Mouse (Mus musculus) limb, embryonic 14.5 days (tissue): ENCODE results near the gene Tspear. TPM values are rescaled to one million over a fixed set of nuclear protein-coding genes. Genes with fewer than 3 reads are reported as not detected.

Source experiments
- ATAC-seq: fragments of 200-750 bp; cut with Nextera tagmentation; 2 replicates; pipeline ENCODE4 v1.8.0; 2017; ENCODE audit warnings: low read depth, moderate number of reproducible peaks, moderate TSS enrichment; ENCODE audit not compliant: low FRiP score
- DNase-seq: peaks from one replicate; pipeline ENCODE4 v3.0.0-alpha.2; 2015; ENCODE audit warnings: low spot score
- H3K27ac ChIP-seq: fragments of 300-500 bp; sonication (generic); replicated peaks from 2 replicates; pipeline ENCODE4 v1.5.1; 2014; ENCODE audit warnings: low read depth, mild to moderate bottlenecking, low read length, moderate library complexity, mixed read lengths
- H3K27me3 ChIP-seq: fragments of 300-500 bp; sonication (generic); 2 replicates; pipeline ENCODE4 v1.6.1; 2014; ENCODE audit warnings: low read length, mixed read lengths; ENCODE audit not compliant: control insufficient read depth, insufficient read depth
- H3K36me3 ChIP-seq: fragments of 300-500 bp; sonication (generic); 2 replicates; pipeline ENCODE4 v1.6.1; 2014; ENCODE audit warnings: mild to moderate bottlenecking, low read length, moderate library complexity, mixed read lengths; ENCODE audit not compliant: control insufficient read depth, insufficient read depth
- H3K4me1 ChIP-seq: fragments of 300-500 bp; sonication (generic); 2 replicates; pipeline ENCODE4 v1.6.1; 2014; ENCODE audit warnings: antibody characterized with exemption, low read length, mixed read lengths; ENCODE audit not compliant: control insufficient read depth, insufficient read depth
- H3K4me2 ChIP-seq: fragments of 300-500 bp; sonication (generic); replicated peaks from 2 replicates; pipeline ENCODE4 v1.6.1; 2014; ENCODE audit warnings: low read depth, mild to moderate bottlenecking, low read length, moderate library complexity; ENCODE audit not compliant: severe bottlenecking
- H3K4me3 ChIP-seq: fragments of 300-500 bp; sonication (generic); replicated peaks from 2 replicates; pipeline ENCODE4 v1.5.1; 2014; ENCODE audit warnings: low read length
- H3K9ac ChIP-seq: fragments of 300-500 bp; sonication (generic); 2 replicates; pipeline ENCODE4 v1.6.1; 2014; ENCODE audit warnings: mild to moderate bottlenecking, low read depth, low read length, moderate library complexity; ENCODE audit not compliant: severe bottlenecking
- H3K9me3 ChIP-seq: fragments of 300-500 bp; sonication (generic); 2 replicates; pipeline ENCODE4 v1.6.1; 2016; ENCODE audit warnings: low read length; ENCODE audit not compliant: control insufficient read depth
- POLR2A ChIP-seq: fragments of 200-500 bp; IDR thresholded peaks from 2 replicates; pipeline ENCODE4 v1.8.0; 2012; ENCODE audit warnings: inconsistent platforms, mild to moderate bottlenecking, moderate library complexity, borderline replicate concordance; ENCODE audit not compliant: insufficient read depth, insufficient read length; ENCODE audit errors: extremely low read depth
- WGBS: fragments of 180-500 bp; shearing (Covaris S2); extraction: QIAGEN DNeasy Blood & Tissue Kit; methylation state at CpG from one replicate; pipeline ENCODE4 v1.1.7; 2014; 5-methylcytosine and 5-hydroxymethylcytosine counted together
- polyA plus RNA-seq, 2 experiments: library from polyadenylated mRNA; depleted of rRNA in 1 of 2; stranded (reverse) in 1 of 2; unstranded in 1 of 2; fragments of >200 nt; fragmentation: Nextera tagmentation in 1 of 2; extraction: Ambion mirVana in 1 of 2; gene quantifications; 2 replicates each; pipeline versions ENCODE4 v1.2.1 to v1.2.3; 2012 to 2014

Tspear gene
- polyA plus RNA-seq, 2 experiments = 1.5 to 2.0 TPM

DNA sequence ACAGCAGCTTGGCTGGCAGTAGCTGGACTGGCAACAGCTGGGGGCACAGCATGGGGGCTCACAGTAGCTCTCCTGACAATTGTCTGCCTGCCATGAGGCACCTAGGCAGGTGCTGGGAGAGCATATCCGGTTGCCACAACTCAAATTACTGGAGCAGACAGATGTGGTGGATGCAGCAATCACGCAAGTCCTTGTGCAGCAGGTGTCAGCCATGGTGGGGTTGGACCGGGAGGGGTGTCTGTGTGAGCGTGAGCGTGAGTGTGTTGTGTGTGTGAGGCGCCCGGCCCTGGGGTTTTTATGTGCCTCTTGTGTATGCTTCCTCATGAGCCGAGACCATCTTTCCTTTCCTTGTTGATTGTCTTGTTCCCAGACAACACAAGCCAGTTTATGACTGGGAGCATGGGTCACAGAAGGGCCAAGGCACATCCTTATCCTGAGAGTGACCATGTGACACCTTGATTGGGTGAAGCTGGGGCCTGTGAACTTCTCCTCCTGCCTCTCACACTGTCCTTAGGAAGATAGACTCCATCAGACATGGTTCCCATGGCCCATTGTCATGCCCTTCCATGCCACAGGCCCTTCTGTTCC lies 112.6 kb downstream of the Tspear start, which contains the start of gene Gm19668:
Gene Gm19668, minus strand, starts transcription at position 213 of the 588 bp plus-strand sequence.
- no peaks in the 10 kb centered on the region for H3K36me3 ChIP-seq
- ATAC-seq (peak; percentile 73), DNase-seq (no peak)
- WGBS = 39% methylated on average over 8 of the region's 8 CpGs
- no peaks in the 10 kb centered on the region for H3K27me3 ChIP-seq
- no peak within 1 kb of the TSS for H3K27ac ChIP-seq
- H3K4me3 ChIP-seq = no peak within 1 kb of the TSS
- H3K4me1 ChIP-seq = peaks cover 6% of the 10 kb centered on the region; the same call in 1 of the 2 replicates
- no peaks in the 10 kb centered on the region for H3K9me3 ChIP-seq
- no peak within 1 kb of the TSS for H3K4me2 ChIP-seq
- no peak within 1 kb of the TSS for H3K9ac ChIP-seq
- no peak for TF ChIP-seq POLR2A

DNA sequence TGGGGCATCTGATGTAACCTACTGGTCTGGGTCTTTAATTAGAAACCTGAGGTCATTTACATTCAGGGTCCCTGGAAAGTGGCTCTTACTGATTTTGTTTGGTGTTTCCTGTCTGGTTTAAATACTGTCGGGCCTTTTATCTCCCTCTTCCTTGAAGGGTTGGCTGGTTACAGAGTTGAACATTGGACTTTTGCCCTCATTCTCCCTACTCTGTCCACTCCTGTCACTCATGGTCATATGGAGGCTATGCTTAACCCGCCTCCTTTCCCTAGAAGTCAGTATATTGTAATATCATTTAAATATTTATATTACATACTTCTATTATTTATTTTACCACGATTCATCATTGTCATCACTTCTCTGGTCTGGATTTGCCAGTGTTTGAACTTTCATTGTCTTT lies 117.7 kb downstream of the Tspear start:
- Histone ChIP-seq H3K36me3 (no peaks in the 10 kb centered on the region), H3K9ac (no peak overlapping the region), H3K27ac (no peak overlapping the region), H3K4me1 (peaks cover 3% of the 10 kb centered on the region; the same call in 1 of the 2 replicates), H3K4me2 (no peak overlapping the region), H3K4me3 (no peak overlapping the region), H3K27me3 (no peaks in the 10 kb centered on the region), H3K9me3 (no peaks in the 10 kb centered on the region)
- ATAC-seq (no peak), DNase-seq (no peak)
- 80% methylated on average over 3 of the region's 3 CpGs for WGBS
- no peak for TF ChIP-seq POLR2A

DNA sequence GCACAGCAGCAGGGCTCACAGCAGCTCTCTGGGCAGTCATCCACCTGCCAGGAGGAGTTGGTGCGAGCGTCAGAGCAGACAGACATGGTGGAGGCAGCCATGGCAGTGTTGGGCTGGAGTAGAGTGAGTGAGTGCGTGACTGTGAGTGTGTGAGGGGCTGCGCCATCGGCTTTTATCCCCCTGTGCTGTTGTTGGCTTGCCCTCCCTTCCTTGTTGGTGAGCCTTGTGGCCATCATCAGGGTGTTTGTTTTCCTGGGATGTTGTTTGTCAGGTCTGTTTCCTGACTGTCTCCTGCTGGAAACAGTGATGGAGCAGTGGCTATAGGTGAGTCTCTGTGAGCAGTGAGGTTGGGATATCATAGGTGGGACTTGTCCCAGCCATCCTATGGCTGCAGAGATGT lies 125.4 kb downstream of the Tspear start, which contains the start of gene Gm9507:
Gene Gm9507, minus strand, starts transcription at position 101 of the 400 bp plus-strand sequence.
- Histone ChIP-seq H3K36me3 (no peaks in the 10 kb centered on the region), H3K4me2 (no peak within 1 kb of the TSS), H3K4me1 (no peaks in the 10 kb centered on the region), H3K9me3 (no peaks in the 10 kb centered on the region), H3K27me3 (no peaks in the 10 kb centered on the region), H3K9ac (no peak within 1 kb of the TSS), H3K27ac (no peak within 1 kb of the TSS), H3K4me3 (no peak within 1 kb of the TSS)
- TF ChIP-seq POLR2A = no peak
- no peak for ATAC-seq
- WGBS = 75% methylated on average over 3 of the region's 5 CpGs
- DNase-seq = no peak

DNA sequence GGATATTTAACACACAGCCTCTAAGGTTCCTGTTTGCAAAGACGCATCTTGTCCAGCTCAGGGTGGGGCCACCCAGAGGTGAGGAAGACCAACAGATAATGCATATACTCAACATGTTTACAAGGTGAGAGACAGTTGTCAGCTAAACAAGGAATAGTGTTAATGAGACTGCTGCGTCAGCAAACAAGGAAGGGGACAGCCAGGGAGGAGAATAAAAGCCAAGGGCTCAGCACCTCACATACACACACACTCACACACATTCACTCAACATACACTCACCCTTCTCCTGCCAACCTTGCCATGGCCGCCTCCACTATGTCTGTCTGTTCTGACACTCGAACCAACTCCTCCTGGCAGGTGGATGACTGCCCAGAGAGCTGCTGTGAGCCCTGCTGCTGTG lies 128.0 kb downstream of the Tspear start, which contains the start of gene Gm2696:
Gene Gm2696, plus strand, starts transcription at position 301 of the 400 bp plus-strand sequence.
- Histone ChIP-seq H3K9ac (no peak within 1 kb of the TSS), H3K4me1 (no peaks in the 10 kb centered on the region), H3K27me3 (no peaks in the 10 kb centered on the region), H3K9me3 (no peaks in the 10 kb centered on the region), H3K27ac (no peak within 1 kb of the TSS), H3K4me3 (no peak within 1 kb of the TSS), H3K36me3 (no peaks in the 10 kb centered on the region), H3K4me2 (no peak within 1 kb of the TSS)
- WGBS = 48% methylated on average over 4 of the region's 4 CpGs
- no peak for DNase-seq
- no peak for TF ChIP-seq POLR2A
- ATAC-seq = no peak

DNA sequence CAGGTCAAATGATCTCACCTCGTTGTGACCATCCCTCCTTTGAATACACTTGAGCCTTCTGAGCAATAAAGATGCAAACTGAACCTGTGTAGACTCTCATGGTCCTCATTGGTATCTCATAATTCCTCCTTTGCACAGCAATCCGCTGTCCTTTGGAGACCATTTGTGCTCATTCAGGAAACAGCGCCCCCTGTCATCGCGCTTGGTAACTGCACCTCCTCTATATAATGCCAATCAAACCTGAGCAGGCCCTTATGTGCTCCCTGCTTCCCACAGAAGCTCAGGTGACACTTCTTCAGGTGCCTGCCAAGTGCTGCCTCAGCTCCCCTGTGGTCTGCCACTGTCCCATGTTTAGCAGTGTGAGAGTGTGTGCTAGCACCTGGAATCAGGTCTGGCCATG lies 129.1 kb downstream of the Tspear start:
- ATAC-seq = no peak

More for the DNA sequence above, 129.1 kb downstream of the Tspear start:
- Histone ChIP-seq H3K9me3 (no peaks in the 10 kb centered on the region), H3K36me3 (no peaks in the 10 kb centered on the region), H3K4me2 (no peak overlapping the region), H3K9ac (no peak overlapping the region), H3K4me3 (no peak overlapping the region), H3K27ac (no peak overlapping the region), H3K27me3 (no peaks in the 10 kb centered on the region), H3K4me1 (no peaks in the 10 kb centered on the region)
- WGBS = 29% methylated on average over 5 of the region's 5 CpGs
- TF ChIP-seq POLR2A = no peak
- DNase-seq = no peak
